Mouse (Mus musculus) thymus, adult 2 months (tissue): ENCODE results near the gene Pnp.

Source experiments
- CTCF ChIP-seq: fragments of 200-500 bp; IDR thresholded peaks from 2 replicates; pipeline ENCODE4 v1.5.1; 2012; ENCODE audit warnings: mild to moderate bottlenecking, control low read depth, low read length, moderate library complexity, borderline replicate concordance; ENCODE audit not compliant: control insufficient read depth, poor library complexity, insufficient read depth; ENCODE audit errors: extremely low read depth
- POLR2A ChIP-seq: fragments of 200-500 bp; IDR thresholded peaks from 2 replicates; pipeline ENCODE4 v1.6.1; 2012; ENCODE audit warnings: mild to moderate bottlenecking, low read length, control low read depth, moderate library complexity; ENCODE audit not compliant: control insufficient read depth, poor library complexity, insufficient read depth; ENCODE audit errors: extremely low read depth

GRCm38 (mm10) chr14:50895407-50895806 is 35.5 kb upstream of the Pnp start:
- TF ChIP-seq POLR2A: no peak
- no peak for TF ChIP-seq CTCF
